ENCODE assay signal across 12 mouse cellular contexts in the genomic region with DNA sequence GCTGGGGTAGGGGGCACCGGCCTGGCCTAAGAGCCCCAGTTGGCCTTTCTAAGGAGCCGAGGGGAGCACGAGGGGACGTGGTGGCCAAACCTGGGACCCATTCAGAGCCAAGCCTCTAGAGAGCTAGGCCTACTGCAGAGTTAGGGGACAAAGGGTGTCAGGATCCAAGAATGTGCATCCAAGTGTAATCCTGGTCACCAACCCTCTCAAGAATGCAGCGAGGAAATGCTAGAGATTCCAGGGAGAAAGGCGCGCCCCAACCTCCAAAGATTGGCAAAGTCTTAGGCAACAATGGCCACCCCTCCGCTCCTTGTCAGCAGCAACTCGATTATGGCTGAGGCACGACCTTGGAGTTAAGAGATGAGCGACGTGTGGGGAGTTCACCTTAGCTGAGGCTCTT. TPM values are rescaled to one million over a fixed set of nuclear protein-coding genes. Genes with fewer than 3 reads are reported as not detected.
DNase-seq lines count a peak whose midpoint lies in the region; ATAC-seq lines count a peak whose summit lies in the region.
"Had no signal": no experiment of that assay in that cellular context is flagged by ENCODE, and none has a peak within 500 bp of the region (broad histone marks: within the 10 kb centered on the region; RNA-seq: fewer than 3 reads in every experiment).

No protein-coding gene starts in this region.

- no peak for ATAC-seq in heart, embryonic 14.5 days (ENCODE audit: insufficient number of reproducible peaks, insufficient read depth, low FRiP score, low read depth)
- no peak for ATAC-seq in midbrain, embryonic 11.5 days (ENCODE audit: low FRiP score)
- peak; percentile 24 for ATAC-seq in kidney, embryonic 15.5 days (replicated peaks; ENCODE audit: low FRiP score)
- ATAC-seq in forebrain, embryonic 14.5 days = no peak

- WGBS in heart, embryonic 14.5 days = 47% methylated on average over 12 of the region's 12 CpGs
- 44% methylated on average over 12 of the region's 12 CpGs for WGBS in midbrain, embryonic 10.5 days
- WGBS in midbrain, embryonic 11.5 days = 32% methylated on average over 12 of the region's 12 CpGs
- WGBS in kidney, embryonic 15.5 days = 46% methylated on average over 12 of the region's 12 CpGs
- WGBS in forebrain, embryonic 14.5 days = 46% methylated on average over 12 of the region's 12 CpGs

- no peak overlapping the region for H3K4me3 ChIP-seq in heart, embryonic 14.5 days (ENCODE audit: control insufficient read depth in 1 of 2, insufficient read depth in 1 of 2, low read depth in 1 of 2, low read length in 2 of 2)
- H3K4me3 ChIP-seq in midbrain, embryonic 10.5 days = peak overlapping the region; percentile 21
- H3K4me3 ChIP-seq in midbrain, embryonic 11.5 days (ENCODE audit: low read depth, low read length) = no peak overlapping the region
- H3K4me3 ChIP-seq in kidney, embryonic 15.5 days (replicated peaks) = peak overlapping the region; percentile 40
- H3K4me3 ChIP-seq in forebrain, embryonic 14.5 days (ENCODE audit: low read depth, low read length) = no peak overlapping the region
- H3K4me3 ChIP-seq: liver, embryonic 15.5 days had no signal

- DNase-seq in heart, adult 18-20 months = no peak
- no peak for DNase-seq in midbrain, embryonic 10.5 days (ENCODE audit: low spot score)
- DNase-seq in midbrain, embryonic 11.5 days (ENCODE audit: low spot score, missing footprints) = no peak
- DNase-seq in left cerebral cortex, postnatal 14 days (ENCODE audit: low spot score in 2 of 2) = no peak
- no peak for DNase-seq in layer of hippocampus, postnatal 14 days (ENCODE audit: low spot score in 2 of 2)
- no peak for DNase-seq in forebrain, embryonic 14.5 days (ENCODE audit: low spot score)
- DNase-seq: adrenal gland, postnatal 25 days; cerebellum, adult 9-11 months had no signal

- H3K27ac ChIP-seq in heart, embryonic 14.5 days (replicated peaks in 1 of 2; ENCODE audit: control insufficient read depth in 1 of 2, insufficient read depth in 1 of 2, low read depth in 2 of 2, low read length in 2 of 2) = no peak overlapping the region
- peak overlapping the region; percentile 75 for H3K27ac ChIP-seq in midbrain, embryonic 10.5 days (replicated peaks)
- H3K27ac ChIP-seq in midbrain, embryonic 11.5 days (ENCODE audit: low read depth, low read length) = no peak overlapping the region
- peak overlapping the region; percentile 86 for H3K27ac ChIP-seq in kidney, embryonic 15.5 days
- H3K27ac ChIP-seq in forebrain, embryonic 14.5 days (ENCODE audit: low read depth, low read length) = no peak overlapping the region
- H3K27ac ChIP-seq: liver, embryonic 15.5 days had no signal

- H3K36me3 ChIP-seq in heart, embryonic 14.5 days (ENCODE audit: control insufficient read depth, insufficient read depth, low read length) = no peaks in the 10 kb centered on the region
- no peaks in the 10 kb centered on the region for H3K36me3 ChIP-seq in midbrain, embryonic 10.5 days
- no peaks in the 10 kb centered on the region for H3K36me3 ChIP-seq in midbrain, embryonic 11.5 days (ENCODE audit: control insufficient read depth, insufficient read depth, low read length)
- H3K36me3 ChIP-seq in kidney, embryonic 15.5 days = no peaks in the 10 kb centered on the region
- no peaks in the 10 kb centered on the region for H3K36me3 ChIP-seq in forebrain, embryonic 14.5 days (ENCODE audit: control insufficient read depth, insufficient read depth, low read length)
- H3K36me3 ChIP-seq: liver, embryonic 15.5 days had no signal

- H3K27me3 ChIP-seq in heart, embryonic 14.5 days (ENCODE audit: control insufficient read depth, insufficient read depth, low read length) = peaks cover 36% of the 10 kb centered on the region
- H3K27me3 ChIP-seq in midbrain, embryonic 10.5 days (ENCODE audit: low read depth, poor library complexity, severe bottlenecking) = peaks cover 68% of the 10 kb centered on the region
- peaks cover 16% of the 10 kb centered on the region for H3K27me3 ChIP-seq in midbrain, embryonic 11.5 days (ENCODE audit: control insufficient read depth, insufficient read depth, low read length)
- H3K27me3 ChIP-seq in kidney, embryonic 15.5 days = peaks cover 17% of the 10 kb centered on the region
- H3K27me3 ChIP-seq in forebrain, embryonic 14.5 days (replicated peaks; ENCODE audit: control insufficient read depth, insufficient read depth, low read length) = peaks cover 25% of the 10 kb centered on the region

- intact Hi-C loops in left cerebral cortex, postnatal 14 days (cut with DNase I) = no loop called here

- no peak overlapping the region for H3K9ac ChIP-seq in heart, embryonic 14.5 days (ENCODE audit: low read length)
- H3K9ac ChIP-seq in midbrain, embryonic 11.5 days (ENCODE audit: low read length) = no peak overlapping the region
- peak overlapping the region; percentile 39; the same call in 1 of the 2 replicates for H3K9ac ChIP-seq in kidney, embryonic 15.5 days
- no peak overlapping the region for H3K9ac ChIP-seq in forebrain, embryonic 14.5 days (ENCODE audit: low read length)
- H3K9ac ChIP-seq: liver, embryonic 15.5 days had no signal

- H3K4me2 ChIP-seq in heart, embryonic 14.5 days (ENCODE audit: low read length) = 0 out of 2 replicates have a peak overlapping the region, but pooled peaks have one; percentile 13
- no peak overlapping the region for H3K4me2 ChIP-seq in midbrain, embryonic 11.5 days
- peak overlapping the region; percentile 59 for H3K4me2 ChIP-seq in kidney, embryonic 15.5 days
- no peak overlapping the region for H3K4me2 ChIP-seq in forebrain, embryonic 14.5 days (ENCODE audit: low read length)
- H3K4me2 ChIP-seq: liver, embryonic 15.5 days had no signal

- H3K4me1 ChIP-seq in heart, embryonic 14.5 days (ENCODE audit: control insufficient read depth in 2 of 2, insufficient read depth in 2 of 2, low read length in 2 of 2) = peaks cover 24 to 42% of the 10 kb centered on the region in 2 experiments
- peaks cover 41% of the 10 kb centered on the region for H3K4me1 ChIP-seq in midbrain, embryonic 10.5 days
- peaks cover 3% of the 10 kb centered on the region; the same call in 1 of the 2 replicates for H3K4me1 ChIP-seq in midbrain, embryonic 11.5 days (ENCODE audit: control insufficient read depth, insufficient read depth, low read length)
- H3K4me1 ChIP-seq in kidney, embryonic 15.5 days = peaks cover 66% of the 10 kb centered on the region
- no peaks in the 10 kb centered on the region for H3K4me1 ChIP-seq in forebrain, embryonic 14.5 days (ENCODE audit: control insufficient read depth, insufficient read depth, low read length)

- H3K9me3 ChIP-seq in heart, embryonic 14.5 days (ENCODE audit: control insufficient read depth, low read length) = no peaks in the 10 kb centered on the region
- H3K9me3 ChIP-seq in midbrain, embryonic 10.5 days (replicated peaks) = no peaks in the 10 kb centered on the region
- H3K9me3 ChIP-seq in midbrain, embryonic 11.5 days (ENCODE audit: control insufficient read depth, low read length) = no peaks in the 10 kb centered on the region
- H3K9me3 ChIP-seq in kidney, embryonic 15.5 days (replicated peaks) = no peaks in the 10 kb centered on the region
- H3K9me3 ChIP-seq in forebrain, embryonic 14.5 days (replicated peaks; ENCODE audit: control insufficient read depth, low read length) = no peaks in the 10 kb centered on the region
- H3K9me3 ChIP-seq: liver, embryonic 15.5 days had no signal

RNA-seq across cellular contexts. Expression of a gene that starts 0.3 kb away (rescaled TPM):
- polyA plus RNA-seq in heart, embryonic 14.5 days (2014; fragmentation: Nextera tagmentation; extraction: Ambion mirVana) = 0.13 and 1.2 TPM in 2 replicates
- total RNA-seq in heart, adult 18-20 months (2021) = under 1 TPM; 0.30 to 0.33 TPM
- polyA plus RNA-seq in midbrain, embryonic 10.5 days (2016; fragmentation: Nextera tagmentation; extraction: Ambion mirVana) = 7.9 and 8.0 TPM in 2 replicates
- 2.0 and 2.2 TPM in 2 replicates for polyA plus RNA-seq in midbrain, embryonic 11.5 days (2014; fragmentation: Nextera tagmentation; extraction: Ambion mirVana)
- 14.8 and 15.1 TPM in 2 replicates for polyA plus RNA-seq in kidney, embryonic 15.5 days (2015; fragmentation: Nextera tagmentation; extraction: Ambion mirVana)
- 1 to 10 TPM; 3.5 to 3.8 TPM for total RNA-seq in left cerebral cortex, postnatal 14 days (2021)
- 1 to 10 TPM; 4.1 to 7.9 TPM for total RNA-seq in layer of hippocampus, postnatal 14 days (2021)
- 0.33 and 0.53 TPM in 2 replicates for polyA plus RNA-seq in forebrain, embryonic 14.5 days (2014; fragmentation: Nextera tagmentation; extraction: Ambion mirVana)

RNA-seq across cellular contexts. Expression of a gene that starts 9.6 kb away (rescaled TPM):
- polyA plus RNA-seq in heart, embryonic 14.5 days (2014; fragmentation: Nextera tagmentation; extraction: Ambion mirVana) = 0.16 and 0.20 TPM in 2 replicates
- 1 to 10 TPM; 2.0 to 3.1 TPM for total RNA-seq in heart, adult 18-20 months (2021)
- polyA plus RNA-seq in midbrain, embryonic 10.5 days (2016; fragmentation: Nextera tagmentation; extraction: Ambion mirVana) = 0.20 and 0.67 TPM in 2 replicates
- not detected in 2 replicates for polyA plus RNA-seq in midbrain, embryonic 11.5 days (2014; fragmentation: Nextera tagmentation; extraction: Ambion mirVana)
- polyA plus RNA-seq in kidney, embryonic 15.5 days (2015; fragmentation: Nextera tagmentation; extraction: Ambion mirVana) = 7.4 and 9.1 TPM in 2 replicates
- 1 to 10 TPM; 1.4 to 2.1 TPM for total RNA-seq in left cerebral cortex, postnatal 14 days (2021)
- 1 to 10 TPM; 2.5 to 2.8 TPM for total RNA-seq in layer of hippocampus, postnatal 14 days (2021)
- polyA plus RNA-seq in forebrain, embryonic 14.5 days (2014; fragmentation: Nextera tagmentation; extraction: Ambion mirVana) = not detected in 2 replicates
- total RNA-seq: adrenal gland, postnatal 25 days had no signal
- polyA plus RNA-seq: liver, embryonic 15.5 days had no signal

RNA-seq across cellular contexts. Expression of a gene that starts 20.3 kb away (rescaled TPM):
- 0.69 and 0.80 TPM in 2 replicates for polyA plus RNA-seq in heart, embryonic 14.5 days (2014; fragmentation: Nextera tagmentation; extraction: Ambion mirVana)
- total RNA-seq in heart, adult 18-20 months (2021) = under 1 TPM in 1 of 2 experiments, not detected in 1; 0.20 TPM
- polyA plus RNA-seq in midbrain, embryonic 10.5 days (2016; fragmentation: Nextera tagmentation; extraction: Ambion mirVana) = 0.68 and 0.99 TPM in 2 replicates
- polyA plus RNA-seq in midbrain, embryonic 11.5 days (2014; fragmentation: Nextera tagmentation; extraction: Ambion mirVana) = 0.33 and 0.56 TPM in 2 replicates
- polyA plus RNA-seq in kidney, embryonic 15.5 days (2015; fragmentation: Nextera tagmentation; extraction: Ambion mirVana) = 1.2 and 1.3 TPM in 2 replicates
- total RNA-seq in left cerebral cortex, postnatal 14 days (2021) = under 1 TPM; 0.40 to 0.57 TPM
- 1 to 10 TPM in 1 of 2 experiments, under 1 TPM in 1; 0.39 to 1.2 TPM for total RNA-seq in layer of hippocampus, postnatal 14 days (2021)
- 0.77 and 1.3 TPM in 2 replicates for polyA plus RNA-seq in forebrain, embryonic 14.5 days (2014; fragmentation: Nextera tagmentation; extraction: Ambion mirVana)

RNA-seq across cellular contexts. Expression of a gene that starts 20.8 kb away (rescaled TPM):
- 6.1 and 6.3 TPM in 2 replicates for polyA plus RNA-seq in heart, embryonic 14.5 days (2014; fragmentation: Nextera tagmentation; extraction: Ambion mirVana)
- total RNA-seq in heart, adult 18-20 months (2021) = 1 to 10 TPM; 3.1 to 5.4 TPM
- 0.17 and 0.21 TPM in 2 replicates for polyA plus RNA-seq in midbrain, embryonic 10.5 days (2016; fragmentation: Nextera tagmentation; extraction: Ambion mirVana)
- 0.23 TPM in 2 replicates for polyA plus RNA-seq in midbrain, embryonic 11.5 days (2014; fragmentation: Nextera tagmentation; extraction: Ambion mirVana)
- polyA plus RNA-seq in kidney, embryonic 15.5 days (2015; fragmentation: Nextera tagmentation; extraction: Ambion mirVana) = 2.3 and 3.2 TPM in 2 replicates
- total RNA-seq in left cerebral cortex, postnatal 14 days (2021) = 1 to 10 TPM in 1 of 2 experiments, under 1 TPM in 1; 0.63 to 1.4 TPM
- total RNA-seq in layer of hippocampus, postnatal 14 days (2021) = 1 to 10 TPM; 1.6 to 1.8 TPM
- polyA plus RNA-seq in forebrain, embryonic 14.5 days (2014; fragmentation: Nextera tagmentation; extraction: Ambion mirVana) = 0.19 and 0.70 TPM in 2 replicates

RNA-seq across cellular contexts. Expression of a gene that starts 23.2 kb away (rescaled TPM):
- not detected in 2 replicates for polyA plus RNA-seq in heart, embryonic 14.5 days (2014; fragmentation: Nextera tagmentation; extraction: Ambion mirVana)
- not detected for total RNA-seq in heart, adult 18-20 months (2021)
- 0.20 TPM in 1 of 2 replicates, not detected in the other for polyA plus RNA-seq in midbrain, embryonic 10.5 days (2016; fragmentation: Nextera tagmentation; extraction: Ambion mirVana)
- polyA plus RNA-seq in midbrain, embryonic 11.5 days (2014; fragmentation: Nextera tagmentation; extraction: Ambion mirVana) = not detected in 2 replicates
- polyA plus RNA-seq in kidney, embryonic 15.5 days (2015; fragmentation: Nextera tagmentation; extraction: Ambion mirVana) = not detected in 2 replicates
- total RNA-seq in left cerebral cortex, postnatal 14 days (2021) = not detected
- total RNA-seq in layer of hippocampus, postnatal 14 days (2021) = not detected
- polyA plus RNA-seq in forebrain, embryonic 14.5 days (2014; fragmentation: Nextera tagmentation; extraction: Ambion mirVana) = not detected in 2 replicates
- total RNA-seq: adrenal gland, postnatal 25 days; gastrocnemius, postnatal 4 days had no signal

Comparison
In these comparisons a context has a peak if more than half of its experiments do, and no peak if none do; other contexts are left out.
1. H3K27ac ChIP-seq: peak in midbrain, embryonic 10.5 days (single experiment) and kidney, embryonic 15.5 days (single experiment); none in heart, embryonic 14.5 days (0 of 2), midbrain, embryonic 11.5 days (single experiment) and forebrain, embryonic 14.5 days (single experiment).
2. H3K4me3 ChIP-seq: peak in midbrain, embryonic 10.5 days (single experiment) and kidney, embryonic 15.5 days (single experiment); none in heart, embryonic 14.5 days (0 of 2), midbrain, embryonic 11.5 days (single experiment) and forebrain, embryonic 14.5 days (single experiment).
3. H3K4me2 ChIP-seq: peak in heart, embryonic 14.5 days (single experiment) and kidney, embryonic 15.5 days (single experiment); none in midbrain, embryonic 11.5 days (single experiment) and forebrain, embryonic 14.5 days (single experiment).